1 mouse cellular context compared by ENCODE assay signal in the genomic region with DNA sequence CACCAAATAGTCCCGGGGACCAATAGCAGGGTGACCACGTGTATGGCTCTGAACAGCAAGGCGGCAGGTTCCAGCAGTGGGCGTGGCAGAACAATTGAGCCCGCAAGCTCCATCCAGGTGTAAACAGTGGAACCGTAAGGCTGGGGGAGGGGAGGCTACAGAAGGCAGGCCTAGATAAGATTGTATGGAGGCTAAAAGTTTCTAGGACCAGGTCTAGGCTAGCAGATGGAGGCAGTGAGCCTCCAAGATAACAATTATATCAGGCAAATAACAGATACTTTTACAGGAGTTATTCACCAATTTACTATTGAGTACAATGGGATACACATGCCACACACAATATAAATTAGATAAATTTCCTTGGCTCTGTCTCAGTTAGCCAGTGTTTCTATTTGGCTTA.
A peak's percentile ranks its signal among the peaks of the same experiment; 100 is the strongest.
TF ChIP-seq lines count a peak whose summit lies in the region.

No protein-coding gene starts in this region.

TF ChIP-seq in MEL, 35 proteins besides CTCF, POLR2A, EP300 and RAD21 (continued from another document):
- TF ChIP-seq USF2 (IDR thresholded peaks at IDR 0.05; ENCODE audit: borderline replicate concordance in 1 of 2, insufficient read depth in 1 of 2, low read depth in 1 of 2, low read length in 2 of 2) = no peak
- no peak for TF ChIP-seq CHD1 (IDR thresholded peaks at IDR 0.05; ENCODE audit: low read depth, low read length)
- no peak for TF ChIP-seq MEF2A (IDR thresholded peaks at IDR 0.05; ENCODE audit: extremely low read depth, insufficient replicate concordance, low read depth, low read length, poor library complexity, severe bottlenecking)
- no peak for TF ChIP-seq SMC3 (IDR thresholded peaks at IDR 0.05; ENCODE audit: low read depth, low read length)
- peak; percentile 97 for TF ChIP-seq TCF12 (IDR thresholded peaks at IDR 0.05; ENCODE audit: low read depth, low read length)
- TF ChIP-seq MAZ (IDR thresholded peaks at IDR 0.05; ENCODE audit: low read depth, low read length) = no peak
- no peak for TF ChIP-seq ZKSCAN1 (IDR thresholded peaks at IDR 0.05; ENCODE audit: low read depth, low read length)
- peak; percentile 95 for TF ChIP-seq GATA1 (IDR thresholded peaks at IDR 0.05; ENCODE audit: low read depth, low read length)
- 0 out of 2 replicates have a peak, but pooled peaks have one; percentile 43 for TF ChIP-seq BHLHE40 (IDR thresholded peaks at IDR 0.05; ENCODE audit: borderline replicate concordance, low read depth, low read length)
- no peak for TF ChIP-seq POLR2AphosphoS5 (IDR thresholded peaks at IDR 0.05; ENCODE audit: borderline replicate concordance, low read depth, low read length)
- no peak for TF ChIP-seq ZNF384 (IDR thresholded peaks at IDR 0.05; ENCODE audit: low read depth, low read length)
- peak; percentile 82; the same call in 1 of the 2 replicates for TF ChIP-seq RCOR1 (IDR thresholded peaks at IDR 0.05; ENCODE audit: low read depth, low read length)
- TF ChIP-seq MAX (IDR thresholded peaks at IDR 0.05; ENCODE audit: low read length) = no peak
- TF ChIP-seq UBTF (IDR thresholded peaks at IDR 0.05; ENCODE audit: borderline replicate concordance, insufficient read depth, low read depth, low read length) = no peak
- TF ChIP-seq POLR2AphosphoS2 (IDR thresholded peaks at IDR 0.05; ENCODE audit: low read length) = no peak
- TF ChIP-seq MXI1 (IDR thresholded peaks at IDR 0.05; ENCODE audit: low read depth, low read length) = 0 out of 2 replicates have a peak, but pooled peaks have one; percentile 40
- TF ChIP-seq HCFC1 (IDR thresholded peaks at IDR 0.05; ENCODE audit: low read depth, low read length) = no peak
